Mouse (Mus musculus) left cerebral cortex, postnatal 4 days (tissue): ENCODE measurements around the gene Ano8. TPM values are rescaled to one million over a fixed set of nuclear protein-coding genes. Genes with fewer than 3 reads are reported as not detected.

Source experiments
- DNase-seq: peaks from one replicate; pipeline ENCODE4 v3.0.0-alpha.2; 2022
- intact Hi-C: fragments of 180-260 bp; cut with DNase I; formaldehyde crosslinking; loops from one replicate; pipeline ENCODE4 v1.15.1; 2025
- total RNA-seq, 2 experiments: library from RNA; stranded (reverse); gene quantifications; 2 replicates each; pipeline ENCODE4 v1.2.3; 2021

Gene Ano8
- total RNA-seq, 2 experiments from 2014 or later, result 88.0 to 91.9 TPM

DNA sequence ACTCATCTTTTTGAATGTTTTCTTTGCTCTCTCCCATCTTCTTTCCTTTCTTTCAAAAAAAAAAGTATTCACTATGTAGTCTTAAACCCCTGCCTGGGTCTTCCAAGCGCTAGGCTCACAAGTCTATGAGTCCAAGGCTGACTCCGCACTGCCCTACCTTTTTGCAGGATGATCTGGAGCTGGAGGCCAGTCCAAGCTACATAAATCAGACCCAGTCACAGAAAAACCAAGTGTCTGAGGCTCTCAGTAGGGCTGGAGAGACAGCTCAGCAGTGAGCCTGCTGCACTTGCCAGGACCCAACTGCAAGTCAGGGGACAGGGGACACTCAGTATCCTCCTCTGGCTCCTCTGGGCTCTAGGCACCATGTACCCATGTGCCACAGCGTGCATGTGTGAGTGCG, 18.6 kb upstream of the Ano8 start:
- intact Hi-C loops, result no loop called here
- DNase-seq, result no peak

DNA sequence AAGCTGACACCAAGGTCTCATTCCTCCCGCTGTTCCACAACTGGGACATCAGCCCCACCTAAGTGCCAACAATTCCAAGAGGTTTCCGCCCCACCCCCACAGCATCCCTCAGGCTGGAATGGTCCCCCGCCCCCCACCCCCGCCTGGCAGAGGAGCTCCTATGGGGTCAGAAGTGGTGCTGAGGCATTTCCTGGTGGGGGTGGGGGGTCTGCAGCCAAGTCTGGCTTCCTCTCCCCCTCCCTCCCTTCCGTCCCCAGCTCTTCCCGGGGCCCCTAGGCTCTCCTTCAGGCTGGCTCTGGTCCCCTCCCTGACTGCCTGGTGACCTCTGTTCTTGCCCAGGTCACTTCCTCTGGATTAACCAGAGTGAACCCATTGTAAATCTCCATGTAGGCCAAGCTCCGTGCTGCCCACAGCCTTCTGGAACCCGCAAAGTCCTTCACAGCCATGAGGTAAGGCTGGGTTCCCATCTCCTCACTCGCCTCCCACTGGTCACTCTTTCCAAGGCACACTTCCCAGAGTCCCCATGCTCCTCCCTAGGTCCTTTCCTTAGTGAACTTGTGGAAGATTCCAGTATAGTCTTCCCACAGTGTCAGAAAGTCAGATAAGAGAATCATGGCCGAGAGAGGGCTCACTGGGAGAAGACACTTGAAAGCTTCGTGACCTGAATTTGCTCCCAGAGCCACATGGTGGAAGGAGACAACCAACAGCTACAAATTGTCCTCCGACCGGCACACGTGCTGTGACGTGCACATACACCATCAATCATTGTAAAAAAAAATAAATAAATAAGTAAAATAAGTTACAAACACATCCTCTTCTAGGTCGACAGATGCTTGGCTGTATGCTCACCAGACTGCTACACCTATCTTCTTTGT, 13.3 kb upstream of the Ano8 start:
- intact Hi-C loops, result no loop called here

DNA sequence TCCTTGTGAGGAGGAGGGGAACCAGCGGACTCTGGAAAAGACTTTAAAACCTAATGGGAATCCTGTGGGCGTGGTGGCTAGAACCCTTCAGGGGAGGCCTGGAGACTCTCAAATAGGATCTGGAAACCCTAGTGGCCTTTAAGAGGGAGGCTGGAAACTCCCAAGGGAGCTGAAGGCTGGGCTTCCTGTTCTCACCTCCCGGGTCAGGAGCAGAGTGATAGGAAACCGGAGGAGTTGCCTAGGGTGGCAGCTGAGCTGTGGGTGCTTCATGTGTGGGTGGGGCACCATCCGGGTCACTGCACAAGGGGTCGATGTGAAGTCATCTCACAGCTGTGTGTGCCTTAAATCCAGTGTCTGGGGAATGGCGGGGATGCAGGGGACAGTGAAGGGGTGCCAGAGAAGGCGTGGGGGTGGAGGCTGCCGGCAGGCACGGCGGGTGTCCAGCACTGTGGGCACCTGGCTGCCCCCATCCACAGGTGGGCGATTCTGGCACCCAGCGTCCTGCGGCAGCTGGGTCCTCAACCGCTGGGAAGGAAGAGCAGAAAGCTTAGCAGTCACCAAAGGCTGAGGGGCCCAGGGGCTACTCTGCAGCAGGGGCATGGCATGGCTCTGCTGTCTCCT, 12.2 kb upstream of the Ano8 start:
- intact Hi-C loops, result no loop called here

More for the DNA sequence above, 13.3 kb upstream of the Ano8 start:
- no peak for DNase-seq

DNA sequence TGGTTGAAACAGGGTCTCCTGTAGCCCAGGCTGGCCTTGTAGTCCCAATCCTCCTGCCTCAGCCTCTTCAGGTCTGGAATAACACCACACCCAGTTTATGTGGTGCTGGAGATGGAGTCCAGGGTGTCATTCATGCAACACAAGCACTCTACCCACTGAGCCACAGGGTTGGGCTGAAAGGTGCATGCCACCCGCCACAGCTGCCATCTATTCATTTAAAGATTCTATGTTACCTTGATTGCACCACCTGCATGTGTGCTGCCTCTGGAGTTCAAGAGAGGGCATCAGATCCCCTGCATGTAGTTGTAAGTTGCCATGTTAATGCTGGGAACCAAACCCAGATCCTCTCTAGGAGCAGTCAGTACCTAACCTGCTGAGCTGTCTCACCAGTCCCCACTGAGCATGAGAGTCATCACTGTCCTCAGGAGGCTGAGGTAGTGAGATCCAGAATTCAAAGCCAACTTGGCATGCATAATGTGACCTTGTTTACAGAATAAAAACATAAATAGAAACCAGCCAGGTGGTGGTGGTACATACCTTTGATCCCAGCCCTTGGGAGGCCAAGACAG, 11.4 kb upstream of the Ano8 start:
- intact Hi-C loops, result no loop called here
- no peak for DNase-seq

More for the DNA sequence above, 12.2 kb upstream of the Ano8 start:
- DNase-seq, result no peak

DNA sequence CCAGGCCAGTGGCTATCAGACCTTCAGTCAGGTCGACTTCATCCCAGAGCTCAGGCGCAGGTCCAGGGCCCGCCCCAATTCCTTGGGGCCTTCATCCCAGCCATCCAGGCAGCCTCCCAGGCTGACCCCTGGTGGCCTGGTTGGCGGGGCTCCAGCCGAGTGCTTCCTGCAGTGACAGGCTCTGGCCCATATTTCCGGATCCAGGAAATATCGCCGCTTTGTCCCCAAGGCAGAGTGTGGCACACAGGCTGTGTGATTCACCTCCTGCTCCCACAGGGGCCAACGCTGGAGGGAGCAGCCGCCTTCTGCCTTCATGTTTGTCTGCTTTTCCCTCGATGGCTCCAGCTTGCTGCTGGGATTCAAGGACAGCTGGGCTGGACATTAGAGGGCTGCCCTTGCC, 10.7 kb upstream of the Ano8 start:
- intact Hi-C loops, result no loop called here
- DNase-seq, result peak; percentile 72

DNA sequence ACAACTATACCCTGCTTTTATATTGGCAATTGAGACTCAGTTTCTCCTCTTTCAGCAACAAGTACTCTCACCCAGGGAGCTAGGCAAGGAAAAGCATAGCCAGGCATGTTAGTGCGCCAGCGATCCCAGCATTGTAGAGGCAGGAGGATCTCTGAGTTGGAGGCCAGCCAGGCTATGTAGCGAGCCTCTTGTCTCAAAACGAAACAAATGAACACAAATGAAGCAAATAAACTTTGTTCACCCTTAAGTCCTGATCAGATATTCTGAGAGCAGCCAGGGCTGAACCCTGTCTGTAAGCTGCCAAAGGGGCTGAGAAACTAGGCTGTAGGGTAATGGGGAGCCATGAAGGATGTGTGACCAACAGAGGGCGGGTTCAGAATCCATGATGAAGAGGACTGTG, 10.0 kb upstream of the Ano8 start:
- DNase-seq, result no peak
- intact Hi-C loops, result no loop called here

DNA sequence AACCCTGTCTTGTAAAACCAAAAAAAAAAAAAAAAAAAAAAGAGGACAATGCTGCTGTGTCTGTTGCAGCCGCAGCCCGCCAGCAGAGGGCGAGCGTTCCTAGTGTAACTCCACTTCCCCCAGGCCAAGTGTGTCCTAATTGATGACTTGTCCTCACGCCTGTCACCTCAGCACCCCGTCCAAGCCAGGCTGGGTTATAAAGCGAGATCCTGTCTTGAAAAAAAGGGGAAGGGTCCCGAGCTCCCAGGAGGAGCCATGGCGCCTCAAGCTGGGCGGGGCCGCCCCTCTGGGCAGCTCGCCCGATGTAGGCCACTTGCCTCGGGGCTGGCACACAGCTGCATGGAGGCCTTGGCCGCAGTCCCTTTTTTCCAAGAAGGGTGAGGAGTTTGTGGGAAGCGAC, 9.3 kb upstream of the Ano8 start:
- intact Hi-C loops, result no loop called here
- peak; percentile 90 for DNase-seq

DNA sequence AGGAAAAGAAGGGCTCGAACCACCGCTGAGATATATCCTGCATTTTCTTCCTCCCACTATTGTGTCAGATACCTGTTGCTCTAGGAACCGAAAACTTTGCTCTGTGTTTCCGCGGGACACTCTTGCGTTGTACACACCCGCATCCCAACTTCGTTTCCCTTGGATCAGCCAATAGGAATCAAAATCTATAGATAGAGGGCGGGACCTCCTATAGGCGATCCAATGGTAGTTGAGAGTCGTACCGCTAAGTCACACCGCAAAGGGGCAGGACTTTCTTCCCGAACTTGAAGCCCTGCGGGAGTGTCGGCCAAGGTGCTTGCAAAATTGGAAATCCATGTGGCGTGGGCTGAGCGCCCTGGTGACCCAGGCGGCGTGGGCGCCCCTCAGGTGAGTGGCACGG, 2.7 kb upstream of the Ano8 start:
- DNase-seq, result peak; percentile 81
- intact Hi-C loops, result no loop called here

DNA sequence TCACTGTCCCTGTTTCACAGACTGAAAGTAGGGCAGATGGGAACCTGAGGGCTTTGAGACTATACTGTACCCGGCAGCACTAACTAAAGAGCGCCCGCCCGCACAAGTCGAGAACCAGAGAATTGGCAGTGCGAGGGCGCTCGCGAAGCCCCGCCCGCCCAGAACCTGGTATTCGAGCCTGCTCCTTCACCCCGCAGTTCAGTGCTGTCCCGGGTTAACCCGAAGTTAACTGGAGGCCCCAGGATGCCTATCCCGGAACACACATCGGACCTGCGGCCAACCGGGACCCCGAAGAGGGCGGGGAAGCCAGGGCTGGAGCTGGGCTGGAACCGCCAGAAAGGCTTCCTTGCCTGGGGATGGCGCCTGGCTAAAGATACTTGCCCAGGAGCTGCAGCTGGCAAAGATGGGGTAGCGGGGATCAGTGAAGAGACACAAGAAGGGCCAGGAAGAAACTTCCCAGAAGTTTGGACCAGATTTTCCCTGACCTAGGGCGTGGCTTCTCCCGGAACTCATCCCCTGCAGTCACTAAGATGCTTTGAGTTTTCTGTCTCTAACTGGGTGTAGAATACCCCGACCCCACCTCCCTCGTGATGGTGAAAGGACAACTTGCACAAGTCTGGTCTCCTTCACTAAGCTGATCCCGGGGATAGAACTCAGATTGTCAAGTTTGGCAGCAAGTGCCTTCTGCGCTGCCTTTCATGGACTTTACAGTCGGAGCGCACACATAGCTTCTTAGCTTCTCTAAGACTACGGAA, 2.1 kb upstream of the Ano8 start, which contains the start of gene Gtpbp3:
Gene Gtpbp3, plus strand, starts transcription at position 413 of the 755 bp plus-strand sequence.
- DNase-seq, result peak; percentile 76
- intact Hi-C loops, result no loop called here

DNA sequence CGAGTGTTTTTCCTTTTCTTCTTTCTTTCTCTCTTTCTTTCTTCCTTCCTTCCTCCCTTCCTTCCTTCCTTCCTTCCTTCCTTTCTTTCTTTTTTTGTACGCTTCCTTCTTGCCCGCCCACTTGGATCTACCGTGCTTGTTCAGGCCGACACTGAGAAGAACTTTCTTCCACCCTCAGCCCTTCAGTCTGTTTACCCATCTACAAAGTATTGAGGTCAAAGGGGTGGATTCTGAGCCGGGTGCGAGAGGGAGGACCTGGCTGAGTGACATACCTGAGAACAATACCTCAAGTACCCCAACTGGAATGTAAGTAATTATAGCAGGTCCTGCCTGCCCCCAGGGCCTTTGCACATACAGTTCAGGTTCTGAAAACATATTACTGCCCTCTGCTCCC, 370 bp upstream of the Ano8 start:
- intact Hi-C loops, result no loop called here

DNA sequence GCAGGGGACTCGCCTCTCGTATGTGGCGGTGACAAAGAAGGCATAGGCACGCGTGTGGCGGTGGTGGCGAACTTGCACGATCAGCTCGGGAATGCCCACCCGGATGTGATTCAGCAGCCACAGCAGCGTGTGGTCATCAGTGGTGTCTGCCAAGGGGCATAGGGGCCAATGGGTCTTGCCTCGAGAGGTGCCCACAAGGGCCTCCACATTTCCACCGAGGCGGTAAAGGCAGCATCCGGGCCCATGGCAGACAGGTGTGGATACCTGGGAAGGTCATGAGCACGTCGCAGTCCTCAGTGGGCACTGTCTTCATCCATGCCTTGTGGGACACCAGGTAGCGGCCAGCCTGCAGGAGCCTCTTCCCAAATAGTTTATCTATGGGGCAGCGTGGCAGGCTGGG, 1.0 kb downstream of the Ano8 start:
- DNase-seq, result no peak
- intact Hi-C loops, result no loop called here

More for the DNA sequence above, 370 bp upstream of the Ano8 start:
- DNase-seq, result no peak

DNA sequence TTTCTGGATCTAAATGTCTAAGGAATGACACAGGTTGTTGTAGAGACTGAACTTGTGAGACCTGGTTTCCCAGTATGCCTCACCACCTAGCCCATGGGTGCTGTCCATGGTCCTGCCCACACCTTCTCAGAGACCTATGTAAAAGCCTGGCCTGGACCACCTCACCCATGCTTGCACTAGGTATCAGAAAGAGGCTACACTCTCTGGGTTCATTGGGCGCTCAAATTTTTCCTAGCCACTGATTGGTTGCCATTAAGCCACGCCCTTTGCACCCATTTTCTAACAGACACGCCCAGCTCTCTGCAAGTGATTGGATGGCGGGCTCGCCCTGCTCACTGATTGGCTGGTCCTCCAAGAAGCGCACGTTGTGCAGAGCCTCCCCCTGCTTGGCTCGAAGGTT, 1.8 kb downstream of the Ano8 start:
- intact Hi-C loops, result no loop called here
- no peak for DNase-seq

DNA sequence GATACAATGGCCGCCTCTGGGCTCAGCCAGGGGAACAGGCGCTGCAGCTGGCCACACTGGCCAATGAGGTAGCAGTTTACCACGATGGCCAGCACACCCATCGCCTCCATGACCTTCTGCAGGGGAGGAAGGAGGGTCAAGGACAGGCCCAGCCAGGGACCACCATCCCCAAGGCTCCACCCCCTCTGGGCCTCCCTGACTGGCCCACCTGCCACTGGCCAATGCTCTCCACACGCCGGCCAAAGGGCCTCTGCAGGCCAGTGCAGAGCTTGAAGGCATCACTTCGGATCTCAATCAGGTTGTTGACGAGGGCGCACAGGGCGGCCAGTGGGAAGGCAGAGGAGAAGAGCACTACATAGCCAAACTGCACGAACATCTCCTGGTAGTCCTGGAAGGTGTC, 6.8 kb downstream of the Ano8 start:
- intact Hi-C loops, result no loop called here

DNA sequence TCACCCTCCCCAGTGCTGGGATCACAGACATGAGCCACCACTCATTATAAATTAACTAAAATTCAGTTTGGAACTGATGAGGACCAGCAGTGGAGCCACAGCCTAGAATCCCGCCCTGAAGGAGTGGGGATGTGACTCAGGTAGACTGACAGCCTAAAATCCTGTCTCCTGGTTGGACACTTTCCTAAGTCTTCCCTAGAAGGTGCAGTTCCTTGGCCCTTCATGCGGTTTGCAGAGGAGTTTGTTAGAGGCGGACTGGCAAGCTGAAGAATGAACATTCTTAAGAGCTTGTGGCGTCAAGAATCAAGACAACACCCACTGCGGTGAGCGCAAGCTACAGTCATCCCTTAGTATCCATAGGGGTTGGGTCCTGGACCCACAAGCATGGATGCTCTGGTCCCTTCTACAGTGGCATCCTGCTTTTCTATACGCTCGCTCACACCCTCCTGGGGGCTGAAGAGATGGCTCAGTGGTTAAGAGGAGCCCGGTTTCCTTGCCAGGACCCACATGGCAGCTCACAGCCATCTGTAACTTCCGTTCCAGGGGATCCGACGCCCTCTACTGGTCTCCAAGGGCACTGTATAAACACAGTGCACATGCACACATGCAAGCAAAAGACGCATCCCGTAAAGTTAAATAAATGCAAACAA, 8.4 kb downstream of the Ano8 start:
- DNase-seq, result peak; percentile 76

More for the DNA sequence above, 6.8 kb downstream of the Ano8 start:
- no peak for DNase-seq

DNA sequence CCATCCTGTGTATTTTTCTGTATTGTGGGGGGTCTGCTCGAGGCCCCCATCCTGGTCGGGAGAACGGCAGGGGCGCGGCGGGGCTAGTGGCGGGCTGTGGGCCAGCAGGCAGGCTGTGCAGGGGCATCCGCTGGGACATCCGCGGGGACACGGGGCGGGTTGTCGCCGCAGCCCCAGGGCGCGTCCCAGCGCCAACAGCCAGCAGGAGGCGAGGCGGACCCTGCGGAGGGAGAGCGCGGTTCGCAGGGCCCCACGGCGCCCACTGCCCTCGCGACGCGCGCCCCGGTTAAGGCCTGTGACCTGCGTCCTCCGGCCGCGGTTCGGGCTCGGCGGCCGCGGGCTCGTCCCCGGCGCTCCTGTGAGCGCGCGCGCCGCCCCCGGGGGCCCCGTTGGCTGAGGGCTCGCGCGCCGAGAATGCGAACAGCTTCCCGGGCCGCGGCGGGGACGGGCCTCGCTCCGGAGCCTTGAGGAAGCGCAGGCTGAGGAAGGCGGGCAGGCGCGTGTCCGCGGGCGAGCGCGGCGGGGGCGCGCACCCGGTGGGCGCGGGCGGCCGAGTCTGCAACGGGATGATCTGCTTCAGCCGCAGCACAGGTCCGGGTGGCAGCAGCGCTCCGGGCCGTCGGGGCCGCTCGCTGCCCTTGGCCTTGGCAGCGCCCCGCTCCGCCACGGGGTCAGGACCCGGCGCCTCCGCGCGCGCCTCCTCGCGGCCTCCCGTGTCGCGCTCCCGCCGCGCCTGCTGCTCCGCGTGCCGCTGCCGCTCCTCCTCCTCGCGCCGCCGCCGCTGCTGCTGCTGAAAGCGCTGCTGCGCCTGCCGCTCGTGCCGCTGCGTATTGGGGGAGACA, 9.4 kb downstream of the Ano8 start:
- intact Hi-C loops, result no loop called here

More for the DNA sequence above, 8.4 kb downstream of the Ano8 start:
- intact Hi-C loops, result no loop called here

DNA sequence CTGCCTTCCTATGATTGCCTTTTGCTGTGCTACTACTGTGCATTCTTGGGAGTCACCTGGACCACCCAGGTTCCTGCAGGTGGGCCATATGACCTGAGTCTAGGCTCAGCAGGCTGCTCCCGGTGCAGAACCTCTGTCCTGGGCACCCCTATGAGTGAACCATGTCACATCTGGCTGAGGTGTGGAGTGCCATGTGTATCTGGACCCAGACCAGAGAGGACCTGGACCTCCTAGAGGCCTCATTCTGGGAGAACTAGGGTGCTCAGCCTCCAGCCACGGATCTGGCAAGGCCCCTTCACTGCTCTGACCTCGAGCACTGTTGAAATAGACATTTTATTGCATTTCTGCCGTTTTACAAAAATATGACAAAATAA, 10.1 kb downstream of the Ano8 start:
- intact Hi-C loops, result no loop called here
- DNase-seq, result no peak

More for the DNA sequence above, 9.4 kb downstream of the Ano8 start:
- DNase-seq, result peak; percentile 89

DNA sequence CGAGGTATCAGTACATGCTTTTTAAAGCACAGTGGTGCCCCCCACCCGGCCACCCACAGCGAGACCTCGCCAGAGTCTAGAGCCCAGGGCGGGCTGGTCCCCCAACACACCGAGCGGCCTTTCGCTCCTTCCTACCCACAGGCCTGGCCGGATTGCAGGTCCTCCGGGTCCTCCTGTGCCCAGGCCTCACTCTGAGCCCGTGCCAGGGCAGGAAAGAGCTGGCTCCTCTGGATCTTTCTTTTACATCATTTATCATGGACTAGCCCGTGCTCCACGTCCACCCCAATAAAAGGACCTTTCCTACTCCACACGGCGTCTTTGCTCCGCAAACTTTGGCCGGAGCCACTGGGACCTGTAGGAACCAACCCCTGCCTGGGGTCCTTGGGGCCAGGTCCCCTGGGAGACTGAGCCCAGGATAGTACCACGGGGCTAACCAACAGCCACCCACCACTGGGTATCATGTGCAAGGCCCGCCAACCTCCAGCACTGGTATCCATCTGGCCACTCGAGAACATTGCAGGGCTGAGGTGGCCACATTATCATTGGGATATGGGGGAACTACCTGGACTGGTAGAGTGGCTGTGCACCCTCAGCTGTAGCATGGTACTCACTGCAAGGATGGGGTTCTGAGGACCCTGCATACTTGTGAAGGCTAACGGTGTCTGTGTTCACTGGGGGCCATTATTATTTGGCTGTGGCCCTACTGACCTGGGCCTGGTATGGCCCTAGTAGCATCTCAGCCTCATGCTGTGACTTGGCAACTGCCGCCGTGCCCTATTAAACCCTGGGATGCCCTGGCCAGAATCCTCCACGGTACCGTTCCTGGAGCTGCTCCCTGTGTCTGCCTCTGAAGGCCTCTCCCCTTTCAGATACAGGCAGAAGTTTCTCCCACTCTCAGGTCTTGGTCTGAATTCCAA, 10.7 kb downstream of the Ano8 start:
- intact Hi-C loops, result no loop called here
- no peak for DNase-seq

DNA sequence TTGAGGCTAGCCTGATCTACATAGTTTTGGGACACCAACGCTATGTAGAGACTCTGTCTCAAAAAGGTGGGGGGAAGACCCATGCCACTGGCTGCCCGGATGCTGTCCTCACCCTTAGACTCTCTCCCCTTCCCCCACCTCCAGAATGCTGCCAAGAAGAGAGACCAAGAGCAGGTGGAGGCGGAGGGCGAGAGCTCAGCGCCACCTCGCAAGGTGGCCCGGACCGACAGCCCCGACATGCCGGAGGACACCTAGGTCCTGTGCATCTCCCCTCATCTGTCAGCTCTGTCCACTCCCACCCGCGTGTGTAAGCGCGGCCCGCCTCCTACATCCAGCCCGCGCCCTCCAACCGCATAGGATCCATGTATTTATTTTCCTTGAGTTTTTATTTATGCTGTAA, 11.4 kb downstream of the Ano8 start:
- intact Hi-C loops, result no loop called here
- no peak for DNase-seq
